Mouse (Mus musculus): ENCODE results near the gene Kctd13. TPM values are rescaled to one million over a fixed set of nuclear protein-coding genes. Genes with fewer than 3 reads are reported as not detected.
A peak's percentile ranks its signal among the peaks of the same experiment; 100 is the strongest.

The Kctd13 gene
- polyA plus RNA-seq, 1 experiment = 18.8 TPM

GRCm38 (mm10) chr7:126950647-126951615 lies 22.3 kb downstream of the Kctd13 start:
- 0 out of 2 replicates have a peak overlapping the region, but pooled peaks have one; percentile 5 for H3K4me3 ChIP-seq (ENCODE audit: low read depth, low read length)
- 14% methylated on average over 26 of the region's 26 CpGs for WGBS

GRCm38 (mm10) chr7:126951741-126952140 lies 23.1 kb downstream of the Kctd13 start:
- H3K4me1 ChIP-seq (ENCODE audit: control insufficient read depth, insufficient read depth, insufficient read length, low read length) = peaks cover 5% of the 10 kb centered on the region
- no peak overlapping the region for H3K4me3 ChIP-seq (ENCODE audit: low read depth, low read length)
- no peak overlapping the region for H3K27ac ChIP-seq (ENCODE audit: insufficient read depth, low read depth, low read length)
- no peaks in the 10 kb centered on the region for H3K36me3 ChIP-seq (ENCODE audit: control insufficient read depth, insufficient read depth, low read length)
- H3K27me3 ChIP-seq (ENCODE audit: control insufficient read depth, insufficient read depth, low read length) = peaks cover 19% of the 10 kb centered on the region
- 39% methylated on average over 4 of the region's 4 CpGs for WGBS
- no peak for TF ChIP-seq POLR2A (IDR thresholded peaks at IDR 0.05; ENCODE audit: low read depth, low read length)
- no peak for TF ChIP-seq CTCF (IDR thresholded peaks at IDR 0.05; ENCODE audit: extremely low read depth, insufficient read length, insufficient replicate concordance, low read depth, low read length)

More at GRCm38 (mm10) chr7:126950647-126951615, 22.3 kb downstream of the Kctd13 start:
- Histone ChIP-seq H3K36me3 (ENCODE audit: control insufficient read depth, insufficient read depth, low read length) (no peaks in the 10 kb centered on the region), H3K27me3 (ENCODE audit: control insufficient read depth, insufficient read depth, low read length) (peaks cover 19% of the 10 kb centered on the region), H3K4me1 (ENCODE audit: control insufficient read depth, insufficient read depth, insufficient read length, low read length) (peaks cover 5% of the 10 kb centered on the region), H3K27ac (ENCODE audit: insufficient read depth, low read depth, low read length) (no peak overlapping the region)
- TF ChIP-seq POLR2A (IDR thresholded peaks at IDR 0.05; ENCODE audit: low read depth, low read length) = no peak
- no peak for TF ChIP-seq CTCF (IDR thresholded peaks at IDR 0.05; ENCODE audit: extremely low read depth, insufficient read length, insufficient replicate concordance, low read depth, low read length)

- TF ChIP-seq CTCF (IDR thresholded peaks at IDR 0.05; ENCODE audit: extremely low read depth, insufficient read length, insufficient replicate concordance, low read depth, low read length) (no peak), POLR2A (IDR thresholded peaks at IDR 0.05; ENCODE audit: low read depth, low read length) (no peak)
- 5% methylated on average over 8 of the region's 8 CpGs for WGBS
- no peak overlapping the region for H3K4me3 ChIP-seq (ENCODE audit: low read depth, low read length)
- peaks cover 5% of the 10 kb centered on the region for H3K4me1 ChIP-seq (ENCODE audit: control insufficient read depth, insufficient read depth, insufficient read length, low read length)
- H3K27me3 ChIP-seq (ENCODE audit: control insufficient read depth, insufficient read depth, low read length) = peaks cover 19% of the 10 kb centered on the region
- no peaks in the 10 kb centered on the region for H3K36me3 ChIP-seq (ENCODE audit: control insufficient read depth, insufficient read depth, low read length)
- H3K27ac ChIP-seq (ENCODE audit: insufficient read depth, low read depth, low read length) = no peak overlapping the region
Observed at GRCm38 (mm10) chr7:126952646-126953045, 24.0 kb downstream of the Kctd13 start.

GRCm38 (mm10) chr7:126955125-126955524 lies 26.4 kb downstream of the Kctd13 start:
- H3K36me3 ChIP-seq (ENCODE audit: control insufficient read depth, insufficient read depth, low read length) = no peaks in the 10 kb centered on the region
- H3K27ac ChIP-seq (ENCODE audit: insufficient read depth, low read depth, low read length) = no peak overlapping the region
- WGBS = 49% methylated on average over 3 of the region's 3 CpGs
- TF ChIP-seq POLR2A (IDR thresholded peaks at IDR 0.05; ENCODE audit: low read depth, low read length) (no peak), CTCF (IDR thresholded peaks at IDR 0.05; ENCODE audit: extremely low read depth, insufficient read length, insufficient replicate concordance, low read depth, low read length) (no peak)
- H3K4me3 ChIP-seq (ENCODE audit: low read depth, low read length) = no peak overlapping the region
- no peaks in the 10 kb centered on the region; the same call in 1 of the 2 replicates for H3K4me1 ChIP-seq (ENCODE audit: control insufficient read depth, insufficient read depth, insufficient read length, low read length)
- H3K27me3 ChIP-seq (ENCODE audit: control insufficient read depth, insufficient read depth, low read length) = peaks cover 14% of the 10 kb centered on the region

- H3K4me3 ChIP-seq (ENCODE audit: low read depth, low read length) = no peak overlapping the region
- WGBS = 32% methylated on average over 9 of the region's 9 CpGs
- H3K27me3 ChIP-seq (ENCODE audit: control insufficient read depth, insufficient read depth, low read length) = no peaks in the 10 kb centered on the region
- H3K36me3 ChIP-seq (ENCODE audit: control insufficient read depth, insufficient read depth, low read length) = no peaks in the 10 kb centered on the region
- no peaks in the 10 kb centered on the region; the same call in 1 of the 2 replicates for H3K4me1 ChIP-seq (ENCODE audit: control insufficient read depth, insufficient read depth, insufficient read length, low read length)
- H3K27ac ChIP-seq (ENCODE audit: insufficient read depth, low read depth, low read length) = no peak overlapping the region
- TF ChIP-seq POLR2A (IDR thresholded peaks at IDR 0.05; ENCODE audit: low read depth, low read length) (no peak), CTCF (IDR thresholded peaks at IDR 0.05; ENCODE audit: extremely low read depth, insufficient read length, insufficient replicate concordance, low read depth, low read length) (no peak)
Observed at GRCm38 (mm10) chr7:126959780-126960179, 31.1 kb downstream of the Kctd13 start.

- WGBS = 89% methylated on average over 5 of the region's 5 CpGs
- Histone ChIP-seq H3K36me3 (ENCODE audit: control insufficient read depth, insufficient read depth, low read length) (no peaks in the 10 kb centered on the region), H3K4me3 (ENCODE audit: low read depth, low read length) (no peak overlapping the region), H3K27ac (ENCODE audit: insufficient read depth, low read depth, low read length) (no peak overlapping the region), H3K4me1 (ENCODE audit: control insufficient read depth, insufficient read depth, insufficient read length, low read length) (no peaks in the 10 kb centered on the region; the same call in 1 of the 2 replicates), H3K27me3 (ENCODE audit: control insufficient read depth, insufficient read depth, low read length) (no peaks in the 10 kb centered on the region)
- TF ChIP-seq POLR2A (IDR thresholded peaks at IDR 0.05; ENCODE audit: low read depth, low read length) (no peak), CTCF (IDR thresholded peaks at IDR 0.05; ENCODE audit: extremely low read depth, insufficient read length, insufficient replicate concordance, low read depth, low read length) (no peak)
Observed at GRCm38 (mm10) chr7:126961095-126961494, 32.4 kb downstream of the Kctd13 start.

GRCm38 (mm10) chr7:126961965-126962364 lies 33.3 kb downstream of the Kctd13 start:
- no peaks in the 10 kb centered on the region; the same call in 1 of the 2 replicates for H3K4me1 ChIP-seq (ENCODE audit: control insufficient read depth, insufficient read depth, insufficient read length, low read length)
- 92% methylated on average over 4 of the region's 4 CpGs for WGBS
- H3K36me3 ChIP-seq (ENCODE audit: control insufficient read depth, insufficient read depth, low read length) = no peaks in the 10 kb centered on the region
- TF ChIP-seq CTCF (IDR thresholded peaks at IDR 0.05; ENCODE audit: extremely low read depth, insufficient read length, insufficient replicate concordance, low read depth, low read length) = no peak
- no peak for TF ChIP-seq POLR2A (IDR thresholded peaks at IDR 0.05; ENCODE audit: low read depth, low read length)
- no peak overlapping the region for H3K4me3 ChIP-seq (ENCODE audit: low read depth, low read length)
- H3K27me3 ChIP-seq (ENCODE audit: control insufficient read depth, insufficient read depth, low read length) = no peaks in the 10 kb centered on the region
- no peak overlapping the region for H3K27ac ChIP-seq (ENCODE audit: insufficient read depth, low read depth, low read length)

Data from small intestine, adult 2 months (tissue).